Mouse (Mus musculus): Measurements from ENCODE around the gene Calm2. TPM values are rescaled to one million over a fixed set of nuclear protein-coding genes. Genes with fewer than 3 reads are reported as not detected.

The Calm2 gene
- total and polyA plus RNA-seq, 3 experiments, result 126 to 321 (median 208) TPM

DNA sequence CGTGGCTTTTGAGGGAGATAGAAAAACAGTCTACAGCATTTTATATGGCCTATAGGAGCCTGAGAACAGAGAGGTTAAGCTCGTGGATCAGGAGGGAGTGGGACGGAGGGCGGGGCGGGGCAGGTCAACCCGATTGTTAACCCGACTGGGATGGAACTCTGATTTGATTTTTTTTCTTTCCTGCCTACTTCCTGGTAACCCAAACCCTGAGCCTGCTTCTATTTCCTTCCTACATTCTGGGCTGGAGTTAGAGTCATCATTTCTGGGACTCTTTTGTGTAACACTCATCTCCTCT is 27.7 kb upstream of the Calm2 start:
- TF ChIP-seq MYB (IDR thresholded peaks at IDR 0.05; ENCODE audit: low read depth, low read length) (no peak), POLR2AphosphoS2 (IDR thresholded peaks at IDR 0.05; ENCODE audit: low read length) (no peak)
- Histone ChIP-seq H3K9ac (ENCODE audit: control insufficient read depth, low read depth, low read length, poor library complexity, severe bottlenecking) (no peak overlapping the region), H3K27ac (ENCODE audit: control insufficient read depth, low read depth, low read length) (no peak overlapping the region)

DNA sequence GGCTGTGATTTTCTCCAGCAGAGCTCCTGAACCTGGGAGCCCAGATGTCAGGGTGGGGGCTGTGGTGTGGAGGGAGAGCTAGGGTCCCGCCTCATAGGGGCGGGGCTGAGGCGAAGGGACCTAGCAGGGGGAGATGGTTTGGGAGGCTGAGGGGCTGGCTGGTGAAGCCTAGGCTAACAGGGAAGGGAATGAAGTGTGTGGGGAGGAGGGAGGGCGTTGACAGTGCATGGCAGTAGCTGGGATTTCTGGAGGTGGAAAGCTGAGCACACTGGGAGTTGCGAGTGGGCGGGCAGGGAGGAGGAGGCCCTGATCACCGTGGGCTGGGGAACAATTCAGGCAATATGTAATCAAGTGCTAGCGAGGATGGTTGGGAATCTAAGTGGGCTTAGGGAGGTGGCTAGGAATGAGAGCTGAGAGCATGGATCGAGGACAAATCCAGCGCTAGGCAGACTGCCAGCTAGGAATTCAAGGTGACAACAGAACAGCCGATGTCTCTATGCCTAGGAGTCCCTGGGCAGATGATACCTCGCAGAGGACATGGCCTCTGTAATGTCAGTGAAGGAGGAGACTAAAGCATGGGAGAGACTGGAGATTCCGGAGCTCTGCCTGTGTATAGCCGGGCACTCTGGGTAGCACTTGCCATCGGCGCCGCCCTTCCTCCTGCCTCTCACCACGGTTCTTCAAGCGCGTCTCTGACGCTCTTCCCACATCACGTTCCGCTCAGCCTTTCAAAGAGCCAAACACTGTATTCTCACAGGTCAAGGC is 27.2 kb upstream of the Calm2 start:
- no peak overlapping the region for H3K27ac ChIP-seq (ENCODE audit: control insufficient read depth, low read depth, low read length)
- TF ChIP-seq ZKSCAN1 (IDR thresholded peaks at IDR 0.05; ENCODE audit: low read depth, low read length) (no peak), USF1 (IDR thresholded peaks at IDR 0.05; ENCODE audit: low read depth, low read length) (no peak), JUND (IDR thresholded peaks at IDR 0.05; ENCODE audit: low read depth, low read length) (no peak), USF2 (IDR thresholded peaks at IDR 0.05; ENCODE audit: borderline replicate concordance in 1 of 2, insufficient read depth in 1 of 2, low read depth in 1 of 2, low read length in 2 of 2) (no peak), RAD21 (IDR thresholded peaks at IDR 0.05; ENCODE audit: low read depth, low read length) (no peak)
- no peak overlapping the region for H3K4me3 ChIP-seq (ENCODE audit: control insufficient read depth in 1 of 2, insufficient read depth in 1 of 2, low read depth in 2 of 2, low read length in 2 of 2)
- H3K9ac ChIP-seq (ENCODE audit: control insufficient read depth, low read depth, low read length, poor library complexity, severe bottlenecking), result no peak overlapping the region
- H3K27me3 ChIP-seq (ENCODE audit: control insufficient read depth in 1 of 2, insufficient read depth in 2 of 2, low read length in 2 of 2), result 0 out of 4 replicates have a peak, but pooled peaks cover 0 to 1% of the 10 kb centered on the region in 2 experiments
- no peaks in the 10 kb centered on the region for H3K79me2 ChIP-seq (ENCODE audit: control insufficient read depth, insufficient read depth, low read length, poor library complexity)
- H3K36me3 ChIP-seq (ENCODE audit: control insufficient read depth in 1 of 2, insufficient read depth in 2 of 2, low read length in 2 of 2), result peaks cover 0 to 3% of the 10 kb centered on the region in 2 experiments; a peak in 2 of 4 replicates
- H3K4me1 ChIP-seq (ENCODE audit: control insufficient read depth in 1 of 2, insufficient read depth in 2 of 2, low read length in 2 of 2), result peaks cover 2 to 14% of the 10 kb centered on the region in 2 experiments
- no peak for DNase-seq (ENCODE audit: low read depth, low spot score)
- H3K9me3 ChIP-seq (replicated peaks; ENCODE audit: insufficient read depth, low read length), result no peaks in the 10 kb centered on the region

More for the DNA sequence above, 27.7 kb upstream of the Calm2 start:
- no peak for DNase-seq (ENCODE audit: low read depth, low spot score)
- H3K27me3 ChIP-seq (ENCODE audit: control insufficient read depth in 1 of 2, insufficient read depth in 2 of 2, low read length in 2 of 2), result peaks cover 0 to 1% of the 10 kb centered on the region in 2 experiments; a peak in 2 of 4 replicates
- peaks cover 2 to 10% of the 10 kb centered on the region in 2 experiments for H3K4me1 ChIP-seq (ENCODE audit: control insufficient read depth in 1 of 2, insufficient read depth in 2 of 2, low read length in 2 of 2)
- H3K36me3 ChIP-seq (ENCODE audit: control insufficient read depth in 1 of 2, insufficient read depth in 2 of 2, low read length in 2 of 2), result peaks cover 0 to 3% of the 10 kb centered on the region in 2 experiments; a peak in 2 of 4 replicates
- H3K4me3 ChIP-seq (ENCODE audit: control insufficient read depth in 1 of 2, insufficient read depth in 1 of 2, low read depth in 2 of 2, low read length in 2 of 2), result no peak overlapping the region
- no peaks in the 10 kb centered on the region for H3K79me2 ChIP-seq (ENCODE audit: control insufficient read depth, insufficient read depth, low read length, poor library complexity)
- H3K9me3 ChIP-seq (replicated peaks; ENCODE audit: insufficient read depth, low read length), result no peaks in the 10 kb centered on the region

DNA sequence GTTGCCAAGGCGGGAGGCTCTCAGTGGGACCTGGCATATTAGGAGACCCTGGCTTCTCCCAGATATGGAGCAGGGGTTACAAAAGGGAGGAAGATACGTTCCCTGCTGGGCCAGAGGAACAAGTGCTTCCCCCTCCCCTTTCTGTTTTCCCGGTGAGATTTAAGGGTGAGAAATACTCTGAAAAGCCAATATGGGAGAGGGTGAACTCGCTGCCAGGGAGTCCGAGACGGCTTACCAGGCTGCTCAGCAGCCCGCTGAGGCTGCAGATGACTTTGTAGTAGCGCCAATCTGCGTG is 26.7 kb upstream of the Calm2 start:
- no peaks in the 10 kb centered on the region for H3K9me3 ChIP-seq (replicated peaks; ENCODE audit: insufficient read depth, low read length)
- TF ChIP-seq CHD1 (IDR thresholded peaks at IDR 0.05; ENCODE audit: low read depth, low read length) (no peak), ZC3H11A (IDR thresholded peaks at IDR 0.05; ENCODE audit: low read depth, low read length) (no peak), POLR2A (IDR thresholded peaks at IDR 0.05; ENCODE audit: control insufficient read depth in 1 of 2, insufficient read depth in 1 of 2, low read depth in 1 of 2, low read length in 2 of 2, poor library complexity in 1 of 2) (no peak), GATA1 (IDR thresholded peaks at IDR 0.05; ENCODE audit: low read depth, low read length) (no peak), ELF1 (IDR thresholded peaks at IDR 0.05; ENCODE audit: low read depth, low read length) (no peak), E2F4 (IDR thresholded peaks at IDR 0.05; ENCODE audit: borderline replicate concordance, low read depth, low read length) (no peak), MAX (IDR thresholded peaks at IDR 0.05; ENCODE audit: low read length) (no peak), MAZ (IDR thresholded peaks at IDR 0.05; ENCODE audit: low read depth, low read length) (no peak), NRF1 (IDR thresholded peaks at IDR 0.05; ENCODE audit: insufficient read depth, low read depth, low read length, poor library complexity, severe bottlenecking) (no peak), CTCF (IDR thresholded peaks at IDR 0.05 in 2 of 3, conservative IDR thresholded peaks at IDR 0.05 in 1 of 3; ENCODE audit: control insufficient read depth in 1 of 3, insufficient read depth in 1 of 3, low read depth in 2 of 3, low read length in 3 of 3, poor library complexity in 1 of 3, severe bottlenecking in 1 of 3) (no peak), TAL1 (IDR thresholded peaks at IDR 0.05; ENCODE audit: low read length) (no peak), HCFC1 (IDR thresholded peaks at IDR 0.05; ENCODE audit: low read depth, low read length) (no peak), UBTF (IDR thresholded peaks at IDR 0.05; ENCODE audit: borderline replicate concordance, insufficient read depth, low read depth, low read length) (no peak)

More for the DNA sequence above, 26.7 kb upstream of the Calm2 start:
- H3K27ac ChIP-seq (ENCODE audit: control insufficient read depth, low read depth, low read length), result no peak overlapping the region
- H3K27me3 ChIP-seq (ENCODE audit: control insufficient read depth in 1 of 2, insufficient read depth in 2 of 2, low read length in 2 of 2), result 0 out of 4 replicates have a peak, but pooled peaks cover 0 to 1% of the 10 kb centered on the region in 2 experiments
- DNase-seq (ENCODE audit: low read depth, low spot score), result no peak
- no peaks in the 10 kb centered on the region for H3K79me2 ChIP-seq (ENCODE audit: control insufficient read depth, insufficient read depth, low read length, poor library complexity)
- H3K9ac ChIP-seq (ENCODE audit: control insufficient read depth, low read depth, low read length, poor library complexity, severe bottlenecking), result no peak overlapping the region
- H3K4me1 ChIP-seq (ENCODE audit: control insufficient read depth in 1 of 2, insufficient read depth in 2 of 2, low read length in 2 of 2), result peaks cover 2 to 16% of the 10 kb centered on the region in 2 experiments
- H3K36me3 ChIP-seq (ENCODE audit: control insufficient read depth in 1 of 2, insufficient read depth in 2 of 2, low read length in 2 of 2), result peaks cover 0 to 3% of the 10 kb centered on the region in 2 experiments; a peak in 2 of 4 replicates
- H3K4me3 ChIP-seq (ENCODE audit: control insufficient read depth in 1 of 2, insufficient read depth in 1 of 2, low read depth in 2 of 2, low read length in 2 of 2), result no peak overlapping the region

All from MEL (cell line).